8 mouse cellular contexts compared by ENCODE assay signal in the genomic region with DNA sequence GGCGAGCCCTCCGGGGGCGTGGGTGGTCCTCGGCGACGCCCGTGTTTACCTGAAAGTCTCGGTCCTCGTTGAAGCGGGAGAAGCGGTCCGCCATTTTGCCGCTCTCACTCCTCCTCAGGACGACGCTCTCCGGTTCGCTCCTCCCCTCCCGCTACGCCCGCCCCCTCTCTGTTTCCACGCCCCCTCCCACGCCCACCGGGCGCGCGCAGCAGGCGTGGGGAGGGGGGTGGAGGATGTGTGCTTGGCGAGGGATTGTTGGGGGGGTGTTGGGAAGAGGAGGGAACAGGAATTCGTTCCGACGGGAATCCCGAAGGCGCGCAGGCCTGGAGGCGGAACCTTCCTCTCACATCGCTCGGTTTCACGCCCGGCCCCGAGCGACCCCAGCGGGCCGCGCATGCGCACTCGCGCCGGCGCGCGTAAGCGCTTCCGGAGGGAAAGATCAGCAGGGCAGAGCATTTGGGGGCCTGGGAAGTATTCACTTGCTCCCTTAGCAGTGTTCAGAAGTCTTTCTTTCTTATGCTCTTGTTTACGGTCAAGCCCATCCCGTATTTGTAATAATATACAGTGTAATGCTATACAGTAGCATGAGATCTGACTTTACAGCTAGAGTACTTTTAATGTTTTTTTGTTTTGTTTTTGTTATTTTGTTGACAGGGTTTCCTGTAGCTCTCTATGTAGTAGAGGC. TPM values are rescaled to one million over a fixed set of nuclear protein-coding genes. Genes with fewer than 3 reads are reported as not detected.
A peak's percentile ranks its signal among the peaks of the same experiment; 100 is the strongest.
DNase-seq lines count a peak whose midpoint lies in the region; ATAC-seq lines count a peak whose summit lies in the region.

A gene (minus strand): TSS at position 362 of the 685 bp plus-strand sequence.

- H3K4me1 ChIP-seq in hindbrain, embryonic 15.5 days (replicated peaks) = peaks cover 34% of the 10 kb centered on the region

- H3K4me3 ChIP-seq in hindbrain, embryonic 15.5 days = peak within 1 kb of the TSS; percentile 100

- no peaks in the 10 kb centered on the region for H3K36me3 ChIP-seq in hindbrain, embryonic 15.5 days

- peak within 1 kb of the TSS; percentile 97 for H3K27ac ChIP-seq in hindbrain, embryonic 15.5 days (replicated peaks)

- peak; percentile 87 for DNase-seq in T-cell, adult 2 months (ENCODE audit: low spot score)
- DNase-seq in cerebellum, postnatal 36 days = peak; percentile 90 to 92
- DNase-seq in frontal cortex, postnatal 36 days (ENCODE audit: low spot score in 2 of 2) = peak; percentile 93
- peak; percentile 95 for DNase-seq in left cerebral cortex, adult 11 months (ENCODE audit: low spot score)
- DNase-seq in lung, postnatal 4 days = peak; percentile 95 to 98
- DNase-seq in retina, postnatal 7 days (ENCODE audit: low read depth, low spot score) = peak; percentile 94
- peak; percentile 89 for DNase-seq in urinary bladder, adult 2 months (ENCODE audit: low spot score)

- peak within 1 kb of the TSS; percentile 99 for H3K9ac ChIP-seq in hindbrain, embryonic 15.5 days

- under 1% methylated on average over 43 of the region's 55 CpGs for WGBS in hindbrain, embryonic 15.5 days

- peak; percentile 98 for ATAC-seq in hindbrain, embryonic 15.5 days (ENCODE audit: low FRiP score, low read depth)

- H3K27me3 ChIP-seq in hindbrain, embryonic 15.5 days = no peaks in the 10 kb centered on the region

- H3K4me2 ChIP-seq in hindbrain, embryonic 15.5 days = peak within 1 kb of the TSS; percentile 75

- H3K9me3 ChIP-seq in hindbrain, embryonic 15.5 days = no peaks in the 10 kb centered on the region

RNA-seq across cellular contexts. Expression of the gene that starts here (rescaled TPM):
- 66.6 and 69.9 TPM in 2 replicates for polyA plus RNA-seq in hindbrain, embryonic 15.5 days (2015; fragmentation: Nextera tagmentation; extraction: Ambion mirVana)
- polyA plus RNA-seq in urinary bladder, adult 2 months (2012; rRNA removed) = 17.5 and 23.9 TPM in 2 replicates

Comparison
In these comparisons a context has a peak if more than half of its experiments do, and no peak if none do; other contexts are left out.
1. Peak in every context shown above with its lines: DNase-seq, ATAC-seq, H3K4me3 ChIP-seq and H3K27ac ChIP-seq.